Comparison of ENCODE assay signal across 8 mouse cellular contexts in the genomic region with DNA sequence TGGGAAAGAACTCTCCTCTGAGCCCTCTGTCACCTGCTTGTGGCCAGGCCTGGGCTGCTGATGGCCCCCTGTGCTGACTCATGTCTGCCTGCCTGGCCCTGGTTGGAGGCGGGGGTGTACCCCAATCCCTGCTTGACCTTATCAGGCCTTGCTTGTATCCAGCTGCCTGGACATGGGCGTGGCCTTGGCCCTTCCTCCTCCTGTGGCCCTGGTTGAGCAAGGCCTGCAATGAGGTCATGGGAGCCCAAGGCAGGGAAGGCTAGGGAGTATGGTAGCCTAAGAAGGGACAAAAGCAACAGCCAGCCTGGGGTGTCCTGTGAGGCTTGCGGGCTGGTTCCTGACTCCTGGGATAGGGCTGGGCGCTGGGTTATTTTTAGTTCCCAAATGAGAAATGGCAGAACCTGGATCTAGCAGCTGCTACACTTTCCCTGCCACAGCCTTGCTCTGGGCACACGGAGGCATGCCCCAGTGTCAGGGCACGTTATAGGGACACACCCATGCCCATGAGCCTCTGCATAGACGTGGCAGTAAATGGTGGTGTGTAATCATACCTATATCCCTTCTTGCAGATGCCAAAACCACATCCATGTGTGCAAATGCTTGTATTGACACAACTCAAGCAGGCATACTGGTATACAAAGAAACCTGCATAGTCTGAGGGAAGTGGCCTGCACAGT. TPM values are rescaled to one million over a fixed set of nuclear protein-coding genes. Genes with fewer than 3 reads are reported as not detected.
A peak's percentile ranks its signal among the peaks of the same experiment; 100 is the strongest.
DNase-seq lines count a peak whose midpoint lies in the region; ATAC-seq lines count a peak whose summit lies in the region.

No protein-coding gene starts in this region.

- H3K9me3 ChIP-seq in liver, embryonic 13.5 days (replicated peaks), result 0 out of 2 replicates have a peak, but pooled peaks cover 4% of the 10 kb centered on the region

- no peak overlapping the region for H3K9ac ChIP-seq in liver, embryonic 13.5 days

- WGBS in liver, embryonic 13.5 days (ENCODE audit: insufficient replicate concordance), result 51% methylated on average over 7 of the region's 7 CpGs

- H3K27ac ChIP-seq in liver, embryonic 13.5 days, result no peak overlapping the region

- peaks cover 20% of the 10 kb centered on the region for H3K4me1 ChIP-seq in liver, embryonic 13.5 days (replicated peaks)

- H3K4me3 ChIP-seq in liver, embryonic 13.5 days (replicated peaks), result no peak overlapping the region

- peak; percentile 75 for DNase-seq in ovary, adult 18-20 months (ENCODE audit: low spot score)
- DNase-seq in ovary, postnatal 14 days (ENCODE audit: low spot score), result no peak
- DNase-seq in heart, adult 11 months, result peak; percentile 99
- no peak for DNase-seq in liver, embryonic 13.5 days
- peak; percentile 21 to 70 for DNase-seq in urinary bladder, postnatal 36 days (ENCODE audit: low spot score in 2 of 2)
- DNase-seq in left cerebral cortex, adult 9 months (ENCODE audit: low spot score in 2 of 2), result no peak
- no peak for DNase-seq in layer of hippocampus, postnatal 36 days
- DNase-seq in spleen, postnatal 4 days (ENCODE audit: low spot score in 2 of 2), result no peak

- H3K27me3 ChIP-seq in liver, embryonic 13.5 days, result no peaks in the 10 kb centered on the region; the same call in 1 of the 2 replicates

- no peaks in the 10 kb centered on the region for H3K36me3 ChIP-seq in liver, embryonic 13.5 days

- no peak overlapping the region for H3K4me2 ChIP-seq in liver, embryonic 13.5 days

- peak; percentile 68 for ATAC-seq in liver, embryonic 13.5 days (ENCODE audit: low read depth)

RNA-seq across cellular contexts. Expression of gene Syngr1, which starts 37.0 kb away (rescaled TPM):
- 16.0 and 20.5 TPM in 2 replicates for polyA plus RNA-seq in liver, embryonic 13.5 days (2015; fragmentation: Nextera tagmentation; extraction: Ambion mirVana)
- 100 to 1,000 TPM; 341 to 377 TPM for total RNA-seq in layer of hippocampus, postnatal 36 days (2021)

RNA-seq across cellular contexts. Expression of gene Rpl3, which starts 37.5 kb away (rescaled TPM):
- polyA plus RNA-seq in liver, embryonic 13.5 days (2015; fragmentation: Nextera tagmentation; extraction: Ambion mirVana), result 807 and 835 TPM in 2 replicates
- 100 to 1,000 TPM; 497 to 547 TPM for total RNA-seq in layer of hippocampus, postnatal 36 days (2021)

RNA-seq across cellular contexts. Expression of gene Pdgfb, which starts 39.4 kb away (rescaled TPM):
- polyA plus RNA-seq in liver, embryonic 13.5 days (2015; fragmentation: Nextera tagmentation; extraction: Ambion mirVana), result 0.63 and 0.76 TPM in 2 replicates
- total RNA-seq in layer of hippocampus, postnatal 36 days (2021), result 10 to 100 TPM; 27.3 to 27.6 TPM

Comparison
In these comparisons a context has a peak if more than half of its experiments do, and no peak if none do; other contexts are left out.
1. DNase-seq: peak in ovary, adult 18-20 months (single experiment), heart, adult 11 months (single experiment) and urinary bladder, postnatal 36 days (2 of 2); none in ovary, postnatal 14 days (single experiment), liver, embryonic 13.5 days (single experiment), left cerebral cortex, adult 9 months (0 of 2), layer of hippocampus, postnatal 36 days (0 of 2) and spleen, postnatal 4 days (0 of 2).